Mouse (Mus musculus): ENCODE data around the gene Bola3.

DNA sequence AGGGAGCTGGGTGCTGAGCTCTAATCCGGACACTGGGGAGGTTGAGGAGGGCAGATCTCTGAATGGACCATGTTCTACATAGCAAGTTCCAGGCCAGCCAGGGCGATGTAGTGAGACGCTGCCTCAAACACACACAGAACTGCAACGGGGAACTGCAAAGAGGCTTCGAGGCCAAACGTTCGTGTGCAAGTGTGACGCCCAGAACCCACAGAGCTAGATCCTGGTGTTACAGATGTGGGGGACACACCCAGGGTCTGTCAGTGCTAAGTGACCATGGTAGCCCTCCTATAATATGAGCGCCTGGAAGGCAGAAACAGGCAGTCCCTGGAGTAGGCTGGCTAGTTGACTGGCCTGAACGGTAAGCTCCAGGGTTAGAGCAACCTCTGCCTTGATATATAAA lies 8.5 kb downstream of the Bola3 start:
- no peak for TF ChIP-seq USF1 (IDR thresholded peaks at IDR 0.05; ENCODE audit: low read depth)
- no peak for TF ChIP-seq CTCF (IDR thresholded peaks at IDR 0.05; ENCODE audit: control insufficient read depth, insufficient read depth, insufficient read length)
- no peak for TF ChIP-seq MAX (IDR thresholded peaks at IDR 0.05)
- TF ChIP-seq MYOG (IDR thresholded peaks at IDR 0.05; ENCODE audit: control insufficient read depth, extremely low read depth, insufficient read length): no peak
- no peak for TF ChIP-seq CEBPB (IDR thresholded peaks at IDR 0.05; ENCODE audit: low read depth)
- TF ChIP-seq MYOD1 (IDR thresholded peaks at IDR 0.05; ENCODE audit: control insufficient read depth, insufficient read length, low read depth): no peak
